Mouse (Mus musculus) kidney, postnatal 0 days (tissue): ENCODE measurements around the gene 2410004B18Rik. TPM values are rescaled to one million over a fixed set of nuclear protein-coding genes. Genes with fewer than 3 reads are reported as not detected.
A peak's percentile ranks its signal among the peaks of the same experiment; 100 is the strongest.
"Not testable (repeated sequence)": the region's sequence is repeated elsewhere in the genome, so short reads cannot be mapped to it uniquely, and the experiment has no call there.

Experiments
- ATAC-seq: fragments of 200-750 bp; cut with Nextera tagmentation; replicated peaks from 2 replicates; pipeline ENCODE4 v1.8.0; 2017; ENCODE audit warnings: low read depth, moderate number of reproducible peaks, moderate TSS enrichment, moderate library complexity; ENCODE audit not compliant: low FRiP score
- DNase-seq: peaks from one replicate; pipeline ENCODE4 v3.0.0-alpha.2; 2016; ENCODE audit warnings: low spot score
- H3K27ac ChIP-seq: fragments of 300-500 bp; sonication (generic); 2 replicates; pipeline ENCODE4 v1.5.1; 2014; ENCODE audit warnings: mild to moderate bottlenecking
- H3K27me3 ChIP-seq: fragments of 300-500 bp; sonication (generic); 2 replicates; pipeline ENCODE4 v1.6.1; 2014; ENCODE audit warnings: low read length, mixed read lengths; ENCODE audit not compliant: insufficient read depth
- H3K36me3 ChIP-seq: fragments of 300-500 bp; sonication (generic); 2 replicates; pipeline ENCODE4 v1.6.1; 2014; ENCODE audit warnings: low read length, mixed read lengths; ENCODE audit not compliant: insufficient read depth
- H3K4me1 ChIP-seq: fragments of 300-500 bp; sonication (generic); replicated peaks from 2 replicates; pipeline ENCODE4 v1.6.1; 2014; ENCODE audit warnings: antibody characterized with exemption, low read length, mixed read lengths; ENCODE audit not compliant: insufficient read depth
- H3K4me2 ChIP-seq: fragments of 300-500 bp; sonication (generic); 2 replicates; pipeline ENCODE4 v1.6.1; 2014; ENCODE audit warnings: mild to moderate bottlenecking, low read length, moderate library complexity, mixed read lengths
- H3K4me3 ChIP-seq: fragments of 300-500 bp; sonication (generic); replicated peaks from 2 replicates; pipeline ENCODE4 v1.5.1; 2014; ENCODE audit warnings: low read depth, low read length
- H3K9ac ChIP-seq: fragments of 300-500 bp; sonication (generic); 2 replicates; pipeline ENCODE4 v1.6.1; 2014; ENCODE audit warnings: low read depth, low read length
- H3K9me3 ChIP-seq: fragments of 300-500 bp; sonication (generic); replicated peaks from 2 replicates; pipeline ENCODE4 v1.6.1; 2016; ENCODE audit warnings: low read length, inconsistent platforms, mixed read lengths
- CTCF ChIP-seq: IDR thresholded peaks from 2 replicates; pipeline ENCODE4 v1.5.1; 2016; ENCODE audit warnings: antibody characterized with exemption, low read depth, mild to moderate bottlenecking, moderate library complexity
- WGBS: fragments of 180-500 bp; shearing (Covaris S2); extraction: QIAGEN DNeasy Blood & Tissue Kit; methylation state at CpG from one replicate; pipeline ENCODE4 v1.1.7; 2014; 5-methylcytosine and 5-hydroxymethylcytosine counted together
- polyA plus RNA-seq: library from polyadenylated mRNA; unstranded; fragments of >200 nt; fragmentation: Nextera tagmentation; extraction: Ambion mirVana; gene quantifications from 2 replicates; pipeline ENCODE4 v1.2.1, GENCODE M21; 2015

Gene 2410004B18Rik
- polyA plus RNA-seq, 1 experiment from 2014 or later = 48.2 TPM

DNA sequence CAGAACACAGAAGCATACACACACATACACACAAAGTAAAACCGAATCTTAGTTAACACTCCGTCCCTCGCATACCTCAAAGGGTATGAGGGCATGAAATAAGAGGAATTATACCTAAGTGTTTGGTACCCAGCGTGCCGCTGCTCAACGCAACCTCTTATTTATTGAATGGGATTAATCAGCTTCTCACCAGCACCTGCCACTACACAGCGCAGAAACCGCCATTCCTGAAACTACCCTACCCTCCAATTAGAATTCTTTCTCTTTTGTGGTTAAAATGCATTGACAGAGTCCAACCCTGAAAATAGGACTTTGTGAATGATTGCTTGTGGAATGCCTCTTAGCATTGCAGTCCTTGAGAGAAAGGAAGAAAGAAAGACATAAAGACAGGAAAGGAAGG, 34.3 kb upstream of the 2410004B18Rik start:
- Histone ChIP-seq H3K9ac (no peak overlapping the region), H3K4me2 (no peak overlapping the region), H3K9me3 (no peaks in the 10 kb centered on the region), H3K27ac (no peak overlapping the region), H3K4me1 (0 out of 2 replicates have a peak, but pooled peaks cover 4% of the 10 kb centered on the region), H3K36me3 (no peaks in the 10 kb centered on the region), H3K4me3 (no peak overlapping the region), H3K27me3 (no peaks in the 10 kb centered on the region)
- no peak for DNase-seq
- 93% methylated on average over 8 of the region's 8 CpGs for WGBS
- no peak for TF ChIP-seq CTCF
- ATAC-seq = no peak

DNA sequence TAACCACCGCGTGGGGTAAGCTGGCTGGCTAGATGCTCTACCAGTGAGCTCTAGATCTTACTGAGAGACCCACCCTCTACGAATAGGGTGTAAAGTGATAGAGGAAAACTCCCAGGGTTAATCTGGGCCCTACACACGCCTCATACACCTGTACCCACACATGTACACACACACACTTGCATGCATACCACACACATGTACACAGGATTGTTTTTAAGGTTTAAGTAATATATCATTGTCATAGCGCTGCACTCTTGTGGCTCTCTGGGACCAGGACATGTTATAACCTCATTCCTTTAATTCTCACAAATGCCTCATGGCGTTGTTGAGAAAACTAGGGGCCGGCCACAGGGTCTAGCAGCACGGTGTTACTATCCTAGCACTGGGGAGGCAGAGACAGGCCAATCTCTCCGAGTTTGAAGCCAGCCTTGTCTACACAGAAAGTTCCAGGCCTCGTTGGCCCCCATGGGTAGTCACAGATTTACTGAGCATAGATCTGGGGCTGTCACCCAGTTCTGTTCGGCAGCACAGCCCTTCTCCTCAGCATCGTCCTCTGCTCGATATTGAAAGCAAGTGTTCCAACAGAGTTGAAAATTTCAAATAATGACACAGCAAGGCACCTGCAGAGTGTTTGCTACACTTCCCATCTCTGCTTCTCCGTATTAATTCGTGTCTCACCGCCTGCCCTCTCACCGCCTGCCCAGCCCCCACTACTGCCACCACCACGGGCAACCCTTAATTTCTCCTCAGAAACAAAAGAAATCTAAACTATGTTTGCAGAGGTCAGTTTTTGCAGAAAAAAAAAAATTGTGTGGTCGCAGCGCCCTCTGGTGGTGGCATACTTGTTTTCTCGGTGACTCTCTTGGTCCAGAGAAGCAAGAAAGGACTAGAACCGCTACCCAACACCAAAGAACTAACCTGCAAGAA, 32.7 kb upstream of the 2410004B18Rik start:
- Histone ChIP-seq H3K4me2 (0 out of 2 replicates have a peak overlapping the region, but pooled peaks have one; percentile 25), H3K36me3 (no peaks in the 10 kb centered on the region), H3K27me3 (no peaks in the 10 kb centered on the region), H3K9ac (no peak overlapping the region), H3K9me3 (no peaks in the 10 kb centered on the region), H3K4me1 (no peaks in the 10 kb centered on the region), H3K4me3 (no peak overlapping the region), H3K27ac (no peak overlapping the region)
- no peak for ATAC-seq
- peak; percentile 77 for DNase-seq
- WGBS = 56% methylated on average over 22 of the region's 22 CpGs
- TF ChIP-seq CTCF = peak; percentile 89

DNA sequence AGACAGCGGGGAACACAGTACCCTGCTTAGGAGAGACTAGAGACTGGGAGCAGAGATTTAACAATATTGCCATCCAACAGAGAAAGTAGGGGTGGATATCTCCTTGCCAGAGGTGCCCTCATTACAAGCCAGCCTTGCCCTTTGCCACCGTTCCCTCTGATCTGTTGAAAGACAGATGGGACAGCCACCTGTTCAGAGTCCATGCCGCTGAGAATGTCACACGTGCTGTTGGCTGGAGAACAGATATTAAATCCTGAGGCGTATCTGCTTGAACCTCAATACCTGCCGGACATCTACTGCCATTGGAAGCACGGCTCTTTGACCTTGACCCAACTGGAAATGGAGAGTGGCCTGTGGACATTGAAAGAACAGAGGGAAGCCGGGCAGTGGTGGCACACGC, 31.2 kb upstream of the 2410004B18Rik start:
- Histone ChIP-seq H3K27me3 (no peaks in the 10 kb centered on the region), H3K4me1 (no peaks in the 10 kb centered on the region), H3K4me3 (no peak overlapping the region), H3K9me3 (no peaks in the 10 kb centered on the region), H3K36me3 (no peaks in the 10 kb centered on the region), H3K9ac (no peak overlapping the region), H3K27ac (no peak overlapping the region), H3K4me2 (no peak overlapping the region)
- no peak for TF ChIP-seq CTCF
- ATAC-seq = no peak
- 83% methylated on average over 9 of the region's 9 CpGs for WGBS
- no peak for DNase-seq

DNA sequence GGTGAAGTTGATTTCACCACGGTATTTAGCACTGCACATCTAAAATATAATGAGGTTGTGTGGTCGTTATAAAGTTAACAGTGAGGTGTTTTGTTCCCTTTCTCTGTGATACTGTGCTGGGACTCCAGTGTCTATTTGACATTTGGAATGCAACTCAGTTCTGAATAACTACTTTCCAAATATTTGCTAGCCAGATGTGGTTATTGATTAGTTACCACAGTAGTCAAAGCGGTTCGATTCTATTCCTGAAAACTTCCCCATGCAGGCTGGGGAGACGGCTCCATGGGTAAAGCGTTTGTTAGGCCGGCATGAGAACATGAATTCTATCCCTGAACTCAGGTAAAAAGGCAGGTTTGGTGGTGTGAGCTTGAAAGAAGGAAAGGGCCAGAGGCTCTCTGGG, 25.3 kb upstream of the 2410004B18Rik start:
- Histone ChIP-seq H3K4me2 (no peak overlapping the region), H3K27ac (no peak overlapping the region), H3K4me1 (no peaks in the 10 kb centered on the region; the same call in 1 of the 2 replicates), H3K27me3 (no peaks in the 10 kb centered on the region), H3K36me3 (no peaks in the 10 kb centered on the region), H3K9ac (no peak overlapping the region), H3K4me3 (no peak overlapping the region), H3K9me3 (no peaks in the 10 kb centered on the region)
- WGBS = 89% methylated on average over 7 of the region's 7 CpGs
- ATAC-seq (no peak), DNase-seq (no peak)
- no peak for TF ChIP-seq CTCF

DNA sequence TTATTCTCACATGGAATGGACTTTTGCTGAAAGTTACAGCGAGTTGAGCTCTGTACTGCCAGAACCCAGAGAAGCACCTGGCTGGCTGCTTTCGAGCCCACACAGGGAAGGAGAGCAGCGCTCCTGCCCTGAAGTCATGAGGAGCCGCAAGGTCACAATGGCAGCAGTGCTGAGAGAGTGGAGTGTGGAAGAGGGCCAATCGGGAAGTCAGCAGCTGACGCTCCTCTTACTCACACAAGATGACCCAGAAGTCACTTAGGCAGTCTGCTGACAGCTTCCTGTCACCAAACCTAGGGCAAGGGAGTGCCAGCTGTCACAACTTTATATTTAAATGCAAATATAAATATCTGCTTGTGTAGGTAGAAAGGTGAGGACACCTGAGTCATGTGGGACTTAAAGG, 24.6 kb upstream of the 2410004B18Rik start:
- no peak overlapping the region for H3K27ac ChIP-seq
- no peaks in the 10 kb centered on the region for H3K36me3 ChIP-seq
- WGBS = 62% methylated on average over 6 of the region's 6 CpGs
- DNase-seq = no peak
- TF ChIP-seq CTCF = no peak
- no peaks in the 10 kb centered on the region; the same call in 1 of the 2 replicates for H3K4me1 ChIP-seq
- H3K9ac ChIP-seq = no peak overlapping the region
- no peak for ATAC-seq
- H3K4me2 ChIP-seq = no peak overlapping the region
- no peaks in the 10 kb centered on the region for H3K9me3 ChIP-seq
- H3K4me3 ChIP-seq = no peak overlapping the region
- no peaks in the 10 kb centered on the region for H3K27me3 ChIP-seq

DNA sequence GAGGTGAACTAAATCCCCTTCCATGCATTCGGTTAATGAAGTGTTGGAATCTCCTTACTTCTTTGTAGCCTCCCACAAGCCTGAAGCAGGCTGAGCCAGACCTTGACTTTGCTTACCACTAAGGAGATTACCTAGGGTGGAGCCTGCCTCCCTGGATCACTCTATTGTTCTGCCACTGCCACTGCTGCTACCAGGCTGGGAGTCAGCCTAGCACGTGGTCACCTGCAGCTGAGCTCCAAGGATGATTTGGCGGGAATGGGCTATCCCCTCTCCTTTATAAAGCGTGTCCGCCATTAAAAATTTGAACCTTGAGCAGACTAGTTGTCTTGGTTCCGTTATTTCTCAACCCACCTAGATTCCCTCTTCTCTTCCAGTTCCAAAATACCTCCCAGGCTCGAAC, 23.9 kb upstream of the 2410004B18Rik start:
- not testable (repeated sequence) for H3K27ac ChIP-seq, H3K4me2 ChIP-seq, H3K9me3 ChIP-seq, H3K4me1 ChIP-seq, DNase-seq, ATAC-seq, H3K9ac ChIP-seq, H3K4me3 ChIP-seq, H3K36me3 ChIP-seq, H3K27me3 ChIP-seq
- WGBS = 83% methylated on average over 7 of the region's 7 CpGs
